Mouse (Mus musculus) cerebellum, adult (tissue): Measurements from ENCODE around the gene Tspan3.
A peak's percentile ranks its signal among the peaks of the same experiment; 100 is the strongest.

ENCODE experiments used
- ATAC-seq: cut with Nextera tagmentation; 2 replicates; pipeline ENCODE4 v1.9.2; 2017; ENCODE audit warnings: mild to moderate bottlenecking, moderate library complexity, mixed read lengths; ENCODE audit not compliant: insufficient number of reproducible peaks, low FRiP score, low TSS enrichment

Tspan3 gene

GRCm38 (mm10) chr9:56119651-56120050 is 45.6 kb downstream of the Tspan3 start:
- ATAC-seq = no peak

GRCm38 (mm10) chr9:56118582-56118981 is 46.7 kb downstream of the Tspan3 start:
- ATAC-seq = peak; percentile 22; the same call in 1 of the 2 replicates

- no peak for ATAC-seq
Measured at GRCm38 (mm10) chr9:56118091-56118490, 47.2 kb downstream of the Tspan3 start.

- no peak for ATAC-seq
Measured at GRCm38 (mm10) chr9:56108174-56108573, 57.1 kb downstream of the Tspan3 start.

GRCm38 (mm10) chr9:56107527-56107926 is 57.8 kb downstream of the Tspan3 start:
- no peak for ATAC-seq

GRCm38 (mm10) chr9:56106274-56107072 is 58.8 kb downstream of the Tspan3 start:
- no peak for ATAC-seq

GRCm38 (mm10) chr9:56104921-56105320 is 60.4 kb downstream of the Tspan3 start:
- no peak for ATAC-seq

GRCm38 (mm10) chr9:56101022-56101421 is 64.3 kb downstream of the Tspan3 start:
- ATAC-seq = no peak

GRCm38 (mm10) chr9:56100041-56100522 is 65.2 kb downstream of the Tspan3 start:
- ATAC-seq = no peak

GRCm38 (mm10) chr9:56097584-56098298 is 67.5 kb downstream of the Tspan3 start:
- no peak for ATAC-seq

- ATAC-seq = no peak
Measured at GRCm38 (mm10) chr9:56092102-56092501, 73.2 kb downstream of the Tspan3 start.

GRCm38 (mm10) chr9:56090546-56091225 is 74.6 kb downstream of the Tspan3 start:
- ATAC-seq = no peak

- ATAC-seq = no peak
Measured at GRCm38 (mm10) chr9:56089778-56090520, 75.3 kb downstream of the Tspan3 start, which contains the start of gene Pstpip1. Gene Pstpip1, plus strand, starts transcription at chr9:56089962.

GRCm38 (mm10) chr9:56086524-56086923 is 78.8 kb downstream of the Tspan3 start:
- no peak for ATAC-seq
